Mouse (Mus musculus): ENCODE data around the gene Gm48552. TPM values are rescaled to one million over a fixed set of nuclear protein-coding genes. Genes with fewer than 3 reads are reported as not detected.

Gm48552 gene
- polyA plus RNA-seq, 1 experiment from 2014 or later: 0.36 TPM

DNA sequence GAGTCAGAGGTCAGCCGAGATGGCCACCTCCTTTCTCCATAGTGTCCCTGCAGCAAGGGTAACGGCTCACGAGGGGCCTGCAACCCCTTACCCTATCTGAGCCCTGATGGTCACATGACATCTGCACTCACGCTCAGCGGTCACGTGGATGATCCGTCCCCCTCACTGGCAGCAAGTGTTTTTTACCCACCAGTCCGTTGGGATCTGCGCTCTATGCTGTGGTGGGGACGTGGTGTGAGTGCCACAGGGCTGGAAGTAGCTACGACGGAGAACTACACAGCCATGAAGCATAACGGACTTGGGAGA lies 19.6 kb downstream of the Gm48552 start:
- no peak; the same call in 1 of the 2 replicates for ATAC-seq (ENCODE audit: low FRiP score, low TSS enrichment)
- no peak overlapping the region for H3K9ac ChIP-seq (ENCODE audit: low read length)
- H3K4me3 ChIP-seq (ENCODE audit: low read depth, low read length): no peak overlapping the region
- TF ChIP-seq EP300 (optimal IDR thresholded peaks at IDR 0.05) (no peak), CTCF (IDR thresholded peaks at IDR 0.05; ENCODE audit: low read depth) (no peak)
- H3K4me2 ChIP-seq (replicated peaks; ENCODE audit: low read depth): no peak overlapping the region
- no peaks in the 10 kb centered on the region for H3K9me3 ChIP-seq (ENCODE audit: control insufficient read depth, low read length)
- H3K36me3 ChIP-seq (ENCODE audit: control insufficient read depth, insufficient read depth, low read length): peaks cover 29% of the 10 kb centered on the region
- DNase-seq (ENCODE audit: low spot score): no peak
- WGBS: 69% methylated on average over 13 of the region's 13 CpGs
- peak overlapping the region; percentile 30; the same call in 1 of the 2 replicates for H3K27ac ChIP-seq (replicated peaks)
- H3K27me3 ChIP-seq (ENCODE audit: control insufficient read depth, insufficient read depth, low read length): no peaks in the 10 kb centered on the region
- peaks cover 17% of the 10 kb centered on the region for H3K4me1 ChIP-seq (replicated peaks; ENCODE audit: control insufficient read depth, insufficient read depth)

DNA sequence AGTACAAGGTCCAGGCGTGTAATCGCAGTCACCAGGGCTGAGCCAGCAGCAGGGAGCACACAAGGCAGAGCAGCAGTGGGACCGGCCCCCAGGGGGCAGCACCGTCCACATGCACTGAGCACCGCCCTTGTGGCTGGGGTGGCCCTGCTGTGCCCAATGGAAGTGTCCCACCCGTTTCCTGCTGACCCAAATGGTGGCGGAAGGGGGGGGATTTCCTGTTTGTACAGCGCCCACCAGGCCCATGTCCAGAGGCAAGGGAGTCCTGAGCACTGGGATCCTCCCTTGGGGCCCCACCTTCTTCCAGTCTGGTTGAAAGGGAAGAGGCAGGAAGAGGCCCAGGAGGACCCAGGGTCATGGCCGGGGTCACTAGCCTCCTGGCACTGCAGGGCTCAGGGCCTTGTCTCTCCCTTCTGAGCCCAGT lies 20.1 kb downstream of the Gm48552 start:
- DNase-seq (ENCODE audit: low spot score) (peak; percentile 91), ATAC-seq (ENCODE audit: low FRiP score, low TSS enrichment) (peak; percentile 69)
- WGBS: 30% methylated on average over 9 of the region's 9 CpGs
- Histone ChIP-seq H3K27ac (replicated peaks) (peak overlapping the region; percentile 30), H3K36me3 (ENCODE audit: control insufficient read depth, insufficient read depth, low read length) (peaks cover 29% of the 10 kb centered on the region), H3K9me3 (ENCODE audit: control insufficient read depth, low read length) (no peaks in the 10 kb centered on the region), H3K4me1 (replicated peaks; ENCODE audit: control insufficient read depth, insufficient read depth) (peaks cover 16% of the 10 kb centered on the region), H3K27me3 (ENCODE audit: control insufficient read depth, insufficient read depth, low read length) (no peaks in the 10 kb centered on the region), H3K9ac (ENCODE audit: low read length) (no peak overlapping the region), H3K4me3 (ENCODE audit: low read depth, low read length) (no peak overlapping the region), H3K4me2 (replicated peaks; ENCODE audit: low read depth) (no peak overlapping the region)
- TF ChIP-seq EP300 (optimal IDR thresholded peaks at IDR 0.05) (no peak), CTCF (IDR thresholded peaks at IDR 0.05; ENCODE audit: low read depth) (peak; percentile 93)

DNA sequence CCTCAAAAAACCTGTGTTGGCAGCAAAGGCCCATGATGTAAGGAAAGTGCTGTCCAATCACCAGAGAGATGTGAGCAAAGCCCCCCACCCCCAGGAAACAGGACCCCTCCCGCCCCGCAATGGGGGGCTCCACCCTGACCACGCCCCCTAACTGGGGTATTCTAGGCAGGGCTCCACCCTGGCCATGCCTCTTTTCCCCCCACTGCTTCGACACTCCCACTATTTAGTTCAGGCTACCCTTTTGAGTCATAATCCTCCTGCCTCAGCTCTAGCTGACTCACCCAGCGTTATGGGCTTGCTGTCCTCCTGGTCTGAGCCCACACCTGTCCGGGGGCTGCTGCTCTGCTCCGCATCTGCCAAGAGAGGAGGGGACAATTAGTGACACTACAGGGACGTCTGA lies 20.5 kb downstream of the Gm48552 start:
- Histone ChIP-seq H3K4me3 (ENCODE audit: low read depth, low read length) (no peak overlapping the region), H3K27ac (replicated peaks) (peak overlapping the region; percentile 30; the same call in 1 of the 2 replicates), H3K27me3 (ENCODE audit: control insufficient read depth, insufficient read depth, low read length) (no peaks in the 10 kb centered on the region), H3K9me3 (ENCODE audit: control insufficient read depth, low read length) (no peaks in the 10 kb centered on the region), H3K9ac (ENCODE audit: low read length) (no peak overlapping the region), H3K4me1 (replicated peaks; ENCODE audit: control insufficient read depth, insufficient read depth) (peaks cover 18% of the 10 kb centered on the region), H3K36me3 (ENCODE audit: control insufficient read depth, insufficient read depth, low read length) (peaks cover 26% of the 10 kb centered on the region), H3K4me2 (replicated peaks; ENCODE audit: low read depth) (no peak overlapping the region)
- TF ChIP-seq CTCF (IDR thresholded peaks at IDR 0.05; ENCODE audit: low read depth) (no peak), EP300 (optimal IDR thresholded peaks at IDR 0.05) (no peak)
- ATAC-seq (ENCODE audit: low FRiP score, low TSS enrichment) (no peak), DNase-seq (ENCODE audit: low spot score) (no peak)
- WGBS: 32% methylated on average over 8 of the region's 8 CpGs

- Histone ChIP-seq H3K27me3 (ENCODE audit: control insufficient read depth, insufficient read depth, low read length) (no peaks in the 10 kb centered on the region), H3K9ac (ENCODE audit: low read length) (no peak overlapping the region), H3K4me1 (replicated peaks; ENCODE audit: control insufficient read depth, insufficient read depth) (peaks cover 25% of the 10 kb centered on the region), H3K9me3 (ENCODE audit: control insufficient read depth, low read length) (no peaks in the 10 kb centered on the region), H3K36me3 (ENCODE audit: control insufficient read depth, insufficient read depth, low read length) (peaks cover 23% of the 10 kb centered on the region), H3K4me3 (ENCODE audit: low read depth, low read length) (no peak overlapping the region), H3K27ac (replicated peaks) (peak overlapping the region; percentile 93), H3K4me2 (replicated peaks; ENCODE audit: low read depth) (no peak overlapping the region)
- WGBS: 64% methylated on average over 4 of the region's 4 CpGs
- DNase-seq (ENCODE audit: low spot score) (no peak), ATAC-seq (ENCODE audit: low FRiP score, low TSS enrichment) (no peak)
- TF ChIP-seq EP300 (optimal IDR thresholded peaks at IDR 0.05): no peak
- TF ChIP-seq CTCF (IDR thresholded peaks at IDR 0.05; ENCODE audit: low read depth): no peak
These were observed 21.5 kb downstream of the Gm48552 start for GRCm38 (mm10) chr10:81410350-81410749.

DNA sequence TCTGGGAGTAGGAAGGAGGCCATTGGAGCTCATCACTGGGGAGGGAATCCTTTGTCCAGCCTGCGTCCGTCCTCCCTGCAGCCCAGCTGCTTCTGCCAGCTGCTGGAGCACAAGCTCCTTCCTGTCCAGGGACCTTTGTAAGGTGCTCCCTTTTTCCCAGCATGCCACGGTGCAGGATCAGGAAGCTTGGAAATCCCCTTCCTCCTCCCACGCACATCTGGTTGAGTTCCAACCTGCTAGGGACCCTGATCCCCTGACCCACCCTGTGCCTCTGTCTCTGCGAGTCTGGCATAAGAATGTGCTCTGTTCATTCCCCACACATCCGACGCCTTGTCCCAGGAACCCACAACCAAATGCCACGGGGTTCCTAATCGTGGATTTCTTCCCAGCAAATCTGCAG lies 22.2 kb downstream of the Gm48552 start:
- no peak overlapping the region for H3K9ac ChIP-seq (ENCODE audit: low read length)
- 58% methylated on average over 9 of the region's 9 CpGs for WGBS
- TF ChIP-seq EP300 (optimal IDR thresholded peaks at IDR 0.05): no peak
- TF ChIP-seq CTCF (IDR thresholded peaks at IDR 0.05; ENCODE audit: low read depth): no peak
- H3K4me3 ChIP-seq (ENCODE audit: low read depth, low read length): no peak overlapping the region
- 0 out of 2 replicates have a peak overlapping the region, but pooled peaks have one; percentile 11 for H3K4me2 ChIP-seq (replicated peaks; ENCODE audit: low read depth)
- no peak for DNase-seq (ENCODE audit: low spot score)
- peaks cover 31% of the 10 kb centered on the region for H3K4me1 ChIP-seq (replicated peaks; ENCODE audit: control insufficient read depth, insufficient read depth)
- no peaks in the 10 kb centered on the region for H3K27me3 ChIP-seq (ENCODE audit: control insufficient read depth, insufficient read depth, low read length)
- H3K36me3 ChIP-seq (ENCODE audit: control insufficient read depth, insufficient read depth, low read length): peaks cover 18% of the 10 kb centered on the region
- ATAC-seq (ENCODE audit: low FRiP score, low TSS enrichment): no peak
- peak overlapping the region; percentile 93 for H3K27ac ChIP-seq (replicated peaks)
- H3K9me3 ChIP-seq (ENCODE audit: control insufficient read depth, low read length): no peaks in the 10 kb centered on the region

GRCm38 (mm10) chr10:81411471-81412400 lies 22.9 kb downstream of the Gm48552 start:
- Histone ChIP-seq H3K4me1 (replicated peaks; ENCODE audit: control insufficient read depth, insufficient read depth) (peaks cover 31% of the 10 kb centered on the region), H3K9ac (ENCODE audit: low read length) (peak overlapping the region; percentile 41; the same call in 1 of the 2 replicates), H3K27ac (replicated peaks) (peak overlapping the region; percentile 93), H3K9me3 (ENCODE audit: control insufficient read depth, low read length) (no peaks in the 10 kb centered on the region), H3K4me3 (ENCODE audit: low read depth, low read length) (no peak overlapping the region), H3K27me3 (ENCODE audit: control insufficient read depth, insufficient read depth, low read length) (no peaks in the 10 kb centered on the region), H3K4me2 (replicated peaks; ENCODE audit: low read depth) (peak overlapping the region; percentile 34), H3K36me3 (ENCODE audit: control insufficient read depth, insufficient read depth, low read length) (peaks cover 11% of the 10 kb centered on the region)
- 41% methylated on average over 18 of the region's 18 CpGs for WGBS
- DNase-seq (ENCODE audit: low spot score): peak; percentile 65
- ATAC-seq (ENCODE audit: low FRiP score, low TSS enrichment): peak; percentile 11
- TF ChIP-seq EP300 (optimal IDR thresholded peaks at IDR 0.05): no peak
- TF ChIP-seq CTCF (IDR thresholded peaks at IDR 0.05; ENCODE audit: low read depth): no peak
